Mouse (Mus musculus) ES-E14 (cell line): Measurements from ENCODE around the gene N4bp2l2.

Source experiments
- CHD2 ChIP-seq: IDR thresholded peaks from 2 replicates; pipeline ENCODE4 v1.6.1; 2014; ENCODE audit warnings: mild to moderate bottlenecking, low read depth, low read length, inconsistent platforms
- HCFC1 ChIP-seq: IDR thresholded peaks from 2 replicates; pipeline ENCODE4 v1.6.1; 2012; ENCODE audit warnings: low read length, inconsistent platforms, borderline replicate concordance; ENCODE audit not compliant: insufficient read depth

- TF ChIP-seq CHD2 (no peak), HCFC1 (no peak)
Measured at GRCm38 (mm10) chr5:150589945-150590344, 76.0 kb downstream of the N4bp2l2 start.
